Mouse (Mus musculus): ENCODE data around the gene Snhg11. TPM values are rescaled to one million over a fixed set of nuclear protein-coding genes. Genes with fewer than 3 reads are reported as not detected.
A peak's percentile ranks its signal among the peaks of the same experiment; 100 is the strongest.
"Not testable (repeated sequence)": the region's sequence is repeated elsewhere in the genome, so short reads cannot be mapped to it uniquely, and the experiment has no call there.

The Snhg11 gene
- polyA plus RNA-seq, 1 experiment from 2014 or later = 23.8 TPM

DNA sequence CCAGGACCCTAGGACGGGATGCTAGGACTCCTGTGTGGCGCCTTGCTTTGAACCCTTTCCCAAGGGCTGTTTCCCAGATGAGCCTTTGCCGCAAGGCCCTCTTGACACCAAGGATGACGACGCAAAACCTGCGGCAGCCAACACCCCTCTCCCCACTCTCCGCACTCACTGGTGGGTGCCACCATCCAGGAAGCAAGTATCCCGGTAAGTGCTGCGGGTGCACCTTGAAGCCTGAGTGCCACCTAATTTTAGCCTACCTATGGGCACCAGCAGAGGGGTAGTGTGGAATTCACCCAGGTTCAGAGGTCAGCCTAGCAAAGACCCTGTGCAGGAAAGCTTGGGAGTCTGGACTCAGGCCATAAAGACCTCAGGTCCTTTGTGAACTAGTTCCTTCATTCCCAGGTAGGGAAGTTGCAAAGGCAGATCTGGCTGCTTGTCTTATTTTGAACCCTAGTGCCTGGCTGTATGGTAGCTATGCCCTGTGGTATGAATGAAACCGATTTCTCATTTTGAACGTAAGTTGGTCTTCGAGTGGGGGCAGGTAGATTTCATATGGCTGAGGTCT, 767 bp downstream of the Snhg11 start:
- WGBS = 27% methylated on average over 12 of the region's 12 CpGs
- ATAC-seq (replicated peaks; ENCODE audit: low FRiP score) = no peak; the same call in 1 of the 2 replicates

DNA sequence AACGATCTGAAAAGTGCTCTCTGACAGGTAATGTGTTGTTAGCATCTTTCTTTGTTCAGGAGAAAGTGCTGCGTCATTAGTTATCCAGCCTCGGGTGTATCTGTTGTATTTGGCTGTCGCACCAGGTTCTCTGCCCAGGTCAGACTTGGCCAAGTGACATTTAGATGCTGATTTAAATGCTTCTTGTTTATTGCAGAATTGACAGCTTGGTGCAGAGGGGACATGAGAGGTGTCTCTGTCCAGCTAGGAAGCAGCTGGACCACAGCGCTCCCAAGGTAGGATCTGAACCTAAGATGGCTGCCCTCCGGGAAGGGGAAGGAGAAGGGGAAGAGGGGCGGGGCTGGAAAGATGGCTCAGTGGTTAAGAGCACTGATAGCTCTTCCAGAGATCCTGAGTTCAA, 1.4 kb downstream of the Snhg11 start:
- WGBS = 73% methylated on average over 7 of the region's 7 CpGs
- no peaks in the 10 kb centered on the region for H3K9me3 ChIP-seq (ENCODE audit: control insufficient read depth, low read length)
- no peak overlapping the region for H3K9ac ChIP-seq (ENCODE audit: low read length)
- H3K27ac ChIP-seq (ENCODE audit: low read depth, low read length) = no peak overlapping the region
- no peaks in the 10 kb centered on the region for H3K4me1 ChIP-seq (replicated peaks; ENCODE audit: control insufficient read depth, insufficient read depth, low read length)
- DNase-seq (ENCODE audit: low spot score) (peak; percentile 33), ATAC-seq (replicated peaks; ENCODE audit: low FRiP score) (no peak)
- H3K27me3 ChIP-seq (ENCODE audit: control insufficient read depth, insufficient read depth, low read length) = peaks cover 5% of the 10 kb centered on the region; the same call in 1 of the 2 replicates
- H3K4me3 ChIP-seq (ENCODE audit: low read depth, low read length) = no peak overlapping the region
- H3K4me2 ChIP-seq (ENCODE audit: low read depth, low read length, severe bottlenecking) = no peak overlapping the region; the same call in 1 of the 2 replicates
- H3K36me3 ChIP-seq (ENCODE audit: control insufficient read depth, insufficient read depth, low read length) = no peaks in the 10 kb centered on the region

More for the DNA sequence above, 767 bp downstream of the Snhg11 start:
- Histone ChIP-seq H3K4me2 (ENCODE audit: low read depth, low read length, severe bottlenecking) (peak overlapping the region; percentile 51), H3K4me1 (replicated peaks; ENCODE audit: control insufficient read depth, insufficient read depth, low read length) (no peaks in the 10 kb centered on the region), H3K4me3 (ENCODE audit: low read depth, low read length) (peak overlapping the region; percentile 32), H3K9me3 (ENCODE audit: control insufficient read depth, low read length) (no peaks in the 10 kb centered on the region), H3K36me3 (ENCODE audit: control insufficient read depth, insufficient read depth, low read length) (no peaks in the 10 kb centered on the region), H3K27me3 (ENCODE audit: control insufficient read depth, insufficient read depth, low read length) (peaks cover 5% of the 10 kb centered on the region; the same call in 1 of the 2 replicates), H3K27ac (ENCODE audit: low read depth, low read length) (no peak overlapping the region), H3K9ac (ENCODE audit: low read length) (no peak overlapping the region)
- peak; percentile 54 for DNase-seq (ENCODE audit: low spot score)

DNA sequence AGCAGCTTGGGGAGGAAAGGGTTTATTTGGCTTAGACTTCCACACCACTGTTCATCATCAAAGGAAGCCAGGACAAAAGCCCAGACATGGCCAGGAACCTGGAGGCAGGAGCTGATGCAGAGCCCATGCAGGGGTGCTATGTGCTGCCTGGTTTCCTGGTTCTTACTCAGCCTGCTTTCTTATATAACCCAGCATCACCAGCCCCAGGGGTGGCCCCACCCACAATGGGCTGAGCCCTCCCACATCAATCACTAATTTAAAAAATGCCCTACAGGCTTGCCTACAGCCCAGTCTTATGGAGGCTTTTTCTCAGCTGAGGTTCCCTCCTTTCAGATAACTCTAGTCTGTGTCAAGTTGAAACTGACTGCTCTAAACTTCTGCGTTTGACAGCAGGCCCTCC, 2.4 kb downstream of the Snhg11 start:
- no peaks in the 10 kb centered on the region for H3K9me3 ChIP-seq (ENCODE audit: control insufficient read depth, low read length)
- DNase-seq (ENCODE audit: low spot score) = peak; percentile 50
- no peak for ATAC-seq (replicated peaks; ENCODE audit: low FRiP score)
- H3K4me3 ChIP-seq (ENCODE audit: low read depth, low read length) = no peak overlapping the region
- no peak overlapping the region for H3K4me2 ChIP-seq (ENCODE audit: low read depth, low read length, severe bottlenecking)
- H3K9ac ChIP-seq (ENCODE audit: low read length) = no peak overlapping the region
- H3K36me3 ChIP-seq (ENCODE audit: control insufficient read depth, insufficient read depth, low read length) = no peaks in the 10 kb centered on the region
- no peak overlapping the region for H3K27ac ChIP-seq (ENCODE audit: low read depth, low read length)
- no peaks in the 10 kb centered on the region for H3K4me1 ChIP-seq (replicated peaks; ENCODE audit: control insufficient read depth, insufficient read depth, low read length)
- peaks cover 5% of the 10 kb centered on the region; the same call in 1 of the 2 replicates for H3K27me3 ChIP-seq (ENCODE audit: control insufficient read depth, insufficient read depth, low read length)
- 96% methylated on average over 1 of the region's 1 CpGs for WGBS

DNA sequence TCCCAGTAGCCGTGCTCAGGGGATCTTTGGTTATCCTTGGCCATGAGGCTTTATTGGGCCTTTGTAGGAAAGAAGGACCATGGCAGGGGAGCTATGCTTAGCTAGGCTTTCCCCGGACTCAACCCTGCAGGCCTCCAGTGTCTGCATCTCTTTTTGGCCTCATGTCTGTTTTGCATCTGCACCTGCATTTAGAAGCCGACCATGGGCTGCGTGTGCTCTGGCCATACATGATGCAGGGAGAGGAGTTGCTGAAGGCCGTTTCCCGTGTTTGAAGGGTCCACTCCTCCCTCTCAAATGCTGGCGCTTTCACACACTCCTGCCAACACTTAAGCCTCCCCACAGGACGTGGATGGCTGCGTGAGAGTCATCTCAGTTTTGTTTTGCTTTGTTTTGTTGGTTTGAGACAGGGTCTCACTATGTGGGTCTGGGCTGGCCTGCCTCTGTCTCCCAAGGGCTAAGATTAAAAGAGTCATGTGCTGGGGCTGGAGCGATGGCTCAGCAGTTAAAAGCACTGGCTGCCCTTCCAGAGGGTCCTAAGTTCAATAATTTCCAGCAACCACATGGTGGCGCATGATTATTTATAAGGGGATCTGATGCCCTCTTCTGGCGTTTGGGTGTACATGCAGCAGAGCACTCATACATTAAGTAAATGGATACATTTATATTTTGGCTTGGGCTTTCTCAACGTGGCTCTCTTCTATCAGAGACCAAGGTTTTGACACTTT, 4.1 kb downstream of the Snhg11 start:
- peak; percentile 74 for DNase-seq (ENCODE audit: low spot score)
- H3K4me3 ChIP-seq (ENCODE audit: low read depth, low read length) = no peak overlapping the region
- H3K27ac ChIP-seq (ENCODE audit: low read depth, low read length) = no peak overlapping the region
- no peaks in the 10 kb centered on the region for H3K4me1 ChIP-seq (replicated peaks; ENCODE audit: control insufficient read depth, insufficient read depth, low read length)
- H3K9me3 ChIP-seq (ENCODE audit: control insufficient read depth, low read length) = no peaks in the 10 kb centered on the region
- H3K27me3 ChIP-seq (ENCODE audit: control insufficient read depth, insufficient read depth, low read length) = peaks cover 5% of the 10 kb centered on the region; the same call in 1 of the 2 replicates
- H3K4me2 ChIP-seq (ENCODE audit: low read depth, low read length, severe bottlenecking) = no peak overlapping the region
- 49% methylated on average over 13 of the region's 13 CpGs for WGBS
- no peaks in the 10 kb centered on the region for H3K36me3 ChIP-seq (ENCODE audit: control insufficient read depth, insufficient read depth, low read length)
- no peak overlapping the region for H3K9ac ChIP-seq (ENCODE audit: low read length)
- ATAC-seq (replicated peaks; ENCODE audit: low FRiP score) = peak; percentile 75

DNA sequence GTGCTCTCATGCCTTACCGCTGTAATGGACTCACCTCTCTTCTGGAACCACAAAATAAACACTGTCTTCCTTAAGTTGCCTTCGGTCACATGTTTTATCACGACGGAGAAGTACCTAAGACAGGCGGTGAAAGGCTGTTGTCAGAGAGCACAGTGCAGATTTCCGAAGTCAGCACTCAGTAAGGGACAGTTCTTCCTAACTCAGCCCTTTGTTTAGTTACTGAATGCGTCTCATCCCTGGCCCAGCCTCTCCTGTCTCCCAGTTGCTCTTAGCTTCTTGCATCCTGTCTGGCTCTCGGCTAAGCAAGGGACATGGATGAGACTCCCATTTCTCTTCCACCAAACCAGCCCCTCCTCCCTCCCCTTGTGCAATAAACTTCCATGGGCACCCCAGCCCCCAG, 10.6 kb downstream of the Snhg11 start:
- Histone ChIP-seq H3K27ac (ENCODE audit: low read depth, low read length) (no peak overlapping the region), H3K4me2 (ENCODE audit: low read depth, low read length, severe bottlenecking) (no peak overlapping the region), H3K9ac (ENCODE audit: low read length) (no peak overlapping the region), H3K27me3 (ENCODE audit: control insufficient read depth, insufficient read depth, low read length) (no peaks in the 10 kb centered on the region), H3K36me3 (ENCODE audit: control insufficient read depth, insufficient read depth, low read length) (no peaks in the 10 kb centered on the region), H3K4me1 (replicated peaks; ENCODE audit: control insufficient read depth, insufficient read depth, low read length) (no peaks in the 10 kb centered on the region), H3K9me3 (ENCODE audit: control insufficient read depth, low read length) (no peaks in the 10 kb centered on the region), H3K4me3 (ENCODE audit: low read depth, low read length) (no peak overlapping the region)
- ATAC-seq (replicated peaks; ENCODE audit: low FRiP score) (no peak), DNase-seq (ENCODE audit: low spot score) (no peak)
- WGBS = 51% methylated on average over 8 of the region's 8 CpGs

DNA sequence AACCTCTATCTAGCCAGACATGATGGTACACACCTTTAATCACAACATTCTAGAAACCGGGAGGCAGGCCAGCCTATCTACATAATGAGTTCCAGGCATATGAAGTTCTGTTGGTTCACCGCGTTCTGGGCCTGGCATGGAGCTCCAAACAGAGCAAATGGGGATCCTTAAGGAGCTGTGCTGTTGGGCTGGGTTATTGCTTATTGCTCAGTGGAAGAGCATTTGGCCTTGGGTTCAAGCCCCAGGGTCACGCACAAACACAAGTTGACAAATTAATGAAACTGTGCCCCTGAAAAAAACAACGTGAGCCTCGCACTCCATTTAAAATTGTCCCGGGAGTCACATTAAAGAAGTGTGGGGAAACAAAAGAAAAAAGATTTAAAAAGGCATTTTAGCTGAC, 14.0 kb downstream of the Snhg11 start:
- H3K27ac ChIP-seq (ENCODE audit: low read depth, low read length) = no peak overlapping the region
- ATAC-seq (replicated peaks; ENCODE audit: low FRiP score) (no peak), DNase-seq (ENCODE audit: low spot score) (no peak)
- no peaks in the 10 kb centered on the region for H3K27me3 ChIP-seq (ENCODE audit: control insufficient read depth, insufficient read depth, low read length)
- H3K36me3 ChIP-seq (ENCODE audit: control insufficient read depth, insufficient read depth, low read length) = no peaks in the 10 kb centered on the region
- H3K4me2 ChIP-seq (ENCODE audit: low read depth, low read length, severe bottlenecking) = no peak overlapping the region
- H3K9ac ChIP-seq (ENCODE audit: low read length) = no peak overlapping the region
- 87% methylated on average over 7 of the region's 7 CpGs for WGBS
- no peak overlapping the region for H3K4me3 ChIP-seq (ENCODE audit: low read depth, low read length)
- H3K9me3 ChIP-seq (ENCODE audit: control insufficient read depth, low read length) = no peaks in the 10 kb centered on the region
- H3K4me1 ChIP-seq (replicated peaks; ENCODE audit: control insufficient read depth, insufficient read depth, low read length) = no peaks in the 10 kb centered on the region

DNA sequence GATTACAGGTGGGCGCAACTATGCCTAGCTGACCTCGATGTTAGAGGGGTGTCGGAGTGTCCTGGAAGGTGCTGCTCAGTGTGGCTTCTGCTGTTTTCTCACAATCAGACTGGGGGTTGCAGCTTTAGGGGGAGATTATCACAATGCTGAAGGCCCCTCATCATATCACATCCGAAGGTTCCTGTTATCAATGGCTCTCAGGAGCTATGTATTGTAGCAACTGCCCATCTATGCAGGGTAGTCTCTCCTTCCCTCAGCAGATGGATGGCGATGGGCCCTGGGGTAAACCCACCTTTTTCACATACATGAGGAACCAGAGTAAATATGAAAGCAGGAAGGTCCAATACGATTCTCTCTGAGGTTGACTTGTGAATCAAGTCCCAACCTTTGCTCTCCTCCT, 20.9 kb downstream of the Snhg11 start:
- Histone ChIP-seq H3K4me3 (ENCODE audit: low read depth, low read length) (no peak overlapping the region), H3K4me2 (ENCODE audit: low read depth, low read length, severe bottlenecking) (no peak overlapping the region), H3K9ac (ENCODE audit: low read length) (no peak overlapping the region), H3K9me3 (ENCODE audit: control insufficient read depth, low read length) (no peaks in the 10 kb centered on the region), H3K27ac (ENCODE audit: low read depth, low read length) (no peak overlapping the region), H3K27me3 (ENCODE audit: control insufficient read depth, insufficient read depth, low read length) (no peaks in the 10 kb centered on the region), H3K36me3 (ENCODE audit: control insufficient read depth, insufficient read depth, low read length) (no peaks in the 10 kb centered on the region), H3K4me1 (replicated peaks; ENCODE audit: control insufficient read depth, insufficient read depth, low read length) (no peaks in the 10 kb centered on the region)
- 91% methylated on average over 6 of the region's 6 CpGs for WGBS
- DNase-seq (ENCODE audit: low spot score) = no peak
- no peak for ATAC-seq (replicated peaks; ENCODE audit: low FRiP score)

DNA sequence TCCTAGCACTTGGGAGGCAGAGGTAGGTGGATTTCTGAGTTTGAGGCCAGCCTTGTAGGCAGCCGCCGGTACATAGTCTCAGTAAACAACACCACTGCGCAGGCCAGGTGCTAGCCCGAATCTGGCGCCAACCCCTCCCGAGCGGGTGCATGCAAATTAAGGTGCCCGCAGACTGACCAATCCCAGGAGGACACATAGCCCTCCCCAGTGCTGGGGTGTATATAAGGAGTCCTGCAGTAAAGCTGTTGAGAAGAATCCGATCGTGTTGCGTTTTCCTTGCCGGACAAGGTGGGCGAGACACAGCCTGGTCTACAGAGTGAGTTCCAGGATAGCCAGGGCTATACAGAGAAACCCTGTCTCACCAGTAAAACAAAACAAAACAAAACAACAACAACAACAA, 21.7 kb downstream of the Snhg11 start:
- H3K9me3 ChIP-seq (ENCODE audit: control insufficient read depth, low read length); H3K4me2 ChIP-seq (ENCODE audit: low read depth, low read length, severe bottlenecking); H3K4me3 ChIP-seq (ENCODE audit: low read depth, low read length); H3K9ac ChIP-seq (ENCODE audit: low read length); H3K36me3 ChIP-seq (ENCODE audit: control insufficient read depth, insufficient read depth, low read length); H3K27me3 ChIP-seq (ENCODE audit: control insufficient read depth, insufficient read depth, low read length); ATAC-seq (replicated peaks; ENCODE audit: low FRiP score); H3K4me1 ChIP-seq (replicated peaks; ENCODE audit: control insufficient read depth, insufficient read depth, low read length); H3K27ac ChIP-seq (ENCODE audit: low read depth, low read length); DNase-seq (ENCODE audit: low spot score): not testable (repeated sequence)
- WGBS = 74% methylated on average over 13 of the region's 13 CpGs

DNA sequence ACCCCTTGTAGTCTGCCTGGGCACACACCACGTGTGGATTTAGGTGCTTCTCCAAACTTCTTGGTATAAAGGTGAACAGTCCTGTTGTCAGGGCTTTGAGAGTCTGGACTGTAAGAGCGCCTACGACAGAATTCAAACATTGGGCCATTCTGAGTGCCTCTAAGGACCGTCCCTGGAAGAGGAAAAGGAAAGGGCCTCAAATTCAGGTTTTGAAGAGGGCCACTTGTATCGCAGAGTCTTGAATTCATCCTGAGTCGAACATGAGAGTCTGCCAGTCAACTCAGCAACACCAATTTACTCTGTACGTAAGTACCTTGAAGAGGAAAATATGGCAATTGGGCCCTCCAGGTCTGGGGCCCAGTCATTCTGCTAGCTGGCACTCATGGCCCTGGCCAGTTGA, 27.5 kb downstream of the Snhg11 start:
- no peak for DNase-seq (ENCODE audit: low spot score)
- Histone ChIP-seq H3K27me3 (ENCODE audit: control insufficient read depth, insufficient read depth, low read length) (no peaks in the 10 kb centered on the region), H3K9me3 (ENCODE audit: control insufficient read depth, low read length) (no peaks in the 10 kb centered on the region), H3K4me3 (ENCODE audit: low read depth, low read length) (no peak overlapping the region), H3K36me3 (ENCODE audit: control insufficient read depth, insufficient read depth, low read length) (no peaks in the 10 kb centered on the region), H3K4me1 (replicated peaks; ENCODE audit: control insufficient read depth, insufficient read depth, low read length) (no peaks in the 10 kb centered on the region), H3K27ac (ENCODE audit: low read depth, low read length) (no peak overlapping the region), H3K4me2 (ENCODE audit: low read depth, low read length, severe bottlenecking) (no peak overlapping the region), H3K9ac (ENCODE audit: low read length) (no peak overlapping the region)
- 88% methylated on average over 7 of the region's 7 CpGs for WGBS
- ATAC-seq (replicated peaks; ENCODE audit: low FRiP score) = no peak
